Mouse (Mus musculus) midbrain, embryonic 13.5 days (tissue): Measurements from ENCODE around the gene Pygo1. TPM values are rescaled to one million over a fixed set of nuclear protein-coding genes. Genes with fewer than 3 reads are reported as not detected.

Experiments
- ATAC-seq: fragments of 200-750 bp; cut with Nextera tagmentation; 2 replicates; pipeline ENCODE4 v1.8.0; 2017; ENCODE audit warnings: mild to moderate bottlenecking, moderate TSS enrichment, moderate library complexity
- H3K27ac ChIP-seq: fragments of 300-500 bp; sonication (generic); 2 replicates; pipeline ENCODE4 v1.5.1; 2015; ENCODE audit warnings: inconsistent platforms, mild to moderate bottlenecking, moderate library complexity
- H3K27me3 ChIP-seq: fragments of 300-500 bp; sonication (generic); 2 replicates; pipeline ENCODE4 v1.6.1; 2015; ENCODE audit warnings: mild to moderate bottlenecking, inconsistent platforms
- H3K36me3 ChIP-seq: fragments of 300-500 bp; sonication (generic); 2 replicates; pipeline ENCODE4 v1.6.1; 2015; ENCODE audit warnings: mild to moderate bottlenecking, inconsistent platforms
- H3K4me1 ChIP-seq: fragments of 300-500 bp; sonication (generic); replicated peaks from 2 replicates; pipeline ENCODE4 v1.6.1; 2015; ENCODE audit warnings: inconsistent platforms
- H3K4me2 ChIP-seq: fragments of 300-500 bp; sonication (generic); replicated peaks from 2 replicates; pipeline ENCODE4 v1.6.1; 2015; ENCODE audit warnings: moderate library complexity, mild to moderate bottlenecking, inconsistent platforms
- H3K4me3 ChIP-seq: fragments of 300-500 bp; sonication (generic); replicated peaks from 2 replicates; pipeline ENCODE4 v1.5.1; 2015; ENCODE audit warnings: mild to moderate bottlenecking, inconsistent platforms
- H3K9ac ChIP-seq: fragments of 300-500 bp; sonication (generic); replicated peaks from 2 replicates; pipeline ENCODE4 v1.6.1; 2015; ENCODE audit warnings: mild to moderate bottlenecking, inconsistent platforms
- H3K9me3 ChIP-seq: fragments of 300-500 bp; sonication (generic); 2 replicates; pipeline ENCODE4 v1.6.1; 2016; ENCODE audit warnings: mild to moderate bottlenecking, inconsistent platforms
- WGBS: fragments of 180-500 bp; shearing (Covaris S2); methylation state at CpG from one replicate; pipeline ENCODE4 v1.1.7; 2015; 5-methylcytosine and 5-hydroxymethylcytosine counted together
- polyA plus RNA-seq: library from polyadenylated mRNA; unstranded; fragments of >200 nt; fragmentation: Nextera tagmentation; extraction: Ambion mirVana; gene quantifications from 2 replicates; pipeline ENCODE4 v1.2.1, GENCODE M21; 2015

Gene Pygo1
- polyA plus RNA-seq, 1 experiment from 2014 or later: 11.3 TPM

- H3K9me3 ChIP-seq: no peaks in the 10 kb centered on the region
- no peak overlapping the region for H3K4me3 ChIP-seq
- H3K27ac ChIP-seq: no peak overlapping the region
- H3K36me3 ChIP-seq: no peaks in the 10 kb centered on the region
- no peaks in the 10 kb centered on the region for H3K4me1 ChIP-seq
- H3K27me3 ChIP-seq: no peaks in the 10 kb centered on the region
- no peak for ATAC-seq
- WGBS: 90% methylated on average over 5 of the region's 5 CpGs
- no peak overlapping the region for H3K4me2 ChIP-seq
- H3K9ac ChIP-seq: no peak overlapping the region
These were observed 49.3 kb downstream of the Pygo1 start for GRCm38 (mm10) chr9:72974734-72975133.

- Histone ChIP-seq H3K27me3 (no peaks in the 10 kb centered on the region), H3K4me2 (no peak overlapping the region), H3K9me3 (no peaks in the 10 kb centered on the region), H3K4me3 (no peak overlapping the region), H3K4me1 (no peaks in the 10 kb centered on the region), H3K27ac (no peak overlapping the region), H3K9ac (no peak overlapping the region), H3K36me3 (no peaks in the 10 kb centered on the region)
- ATAC-seq: no peak
- 96% methylated on average over 1 of the region's 1 CpGs for WGBS
These were observed 49.8 kb downstream of the Pygo1 start for GRCm38 (mm10) chr9:72975242-72975641.

GRCm38 (mm10) chr9:72983066-72983465, 57.6 kb downstream of the Pygo1 start:
- H3K36me3 ChIP-seq: no peaks in the 10 kb centered on the region
- no peaks in the 10 kb centered on the region for H3K27me3 ChIP-seq
- 58% methylated on average over 2 of the region's 2 CpGs for WGBS
- no peak for ATAC-seq
- peaks cover 26% of the 10 kb centered on the region for H3K4me1 ChIP-seq
- H3K9me3 ChIP-seq: no peaks in the 10 kb centered on the region
- no peak overlapping the region for H3K27ac ChIP-seq
- H3K9ac ChIP-seq: no peak overlapping the region
- H3K4me2 ChIP-seq: no peak overlapping the region
- H3K4me3 ChIP-seq: no peak overlapping the region

- WGBS: under 1% methylated on average over 88 of the region's 88 CpGs
- peak within 1 kb of the TSS; percentile 90 for H3K9ac ChIP-seq
- no peaks in the 10 kb centered on the region for H3K27me3 ChIP-seq
- peak within 1 kb of the TSS; percentile 90 for H3K4me3 ChIP-seq
- peak; percentile 100 for ATAC-seq
- H3K4me1 ChIP-seq: peaks cover 26% of the 10 kb centered on the region
- H3K27ac ChIP-seq: peak within 1 kb of the TSS; percentile 91
- peak within 1 kb of the TSS; percentile 91 for H3K4me2 ChIP-seq
- H3K36me3 ChIP-seq: no peaks in the 10 kb centered on the region
- no peaks in the 10 kb centered on the region for H3K9me3 ChIP-seq
These were observed 60.1 kb downstream of the Pygo1 start, which contains the start of the genes Ccpg1os and Ccpg1 for GRCm38 (mm10) chr9:72985250-72986220. TSS of gene Ccpg1os (minus strand) at chr9:72985382. TSS of gene Ccpg1 (plus strand) at chr9:72985429.

GRCm38 (mm10) chr9:72987703-72988102, 62.3 kb downstream of the Pygo1 start:
- Histone ChIP-seq H3K4me2 (no peak overlapping the region), H3K9me3 (no peaks in the 10 kb centered on the region), H3K27ac (no peak overlapping the region), H3K4me1 (peaks cover 26% of the 10 kb centered on the region), H3K4me3 (no peak overlapping the region), H3K9ac (no peak overlapping the region), H3K36me3 (no peaks in the 10 kb centered on the region), H3K27me3 (no peaks in the 10 kb centered on the region)
- 51% methylated on average over 3 of the region's 3 CpGs for WGBS
- no peak for ATAC-seq

- Histone ChIP-seq H3K4me3 (no peak overlapping the region), H3K36me3 (no peaks in the 10 kb centered on the region), H3K27me3 (no peaks in the 10 kb centered on the region), H3K4me2 (no peak overlapping the region), H3K9ac (no peak overlapping the region), H3K4me1 (peaks cover 26% of the 10 kb centered on the region), H3K9me3 (no peaks in the 10 kb centered on the region), H3K27ac (no peak overlapping the region)
- WGBS: 89% methylated on average over 5 of the region's 5 CpGs
- ATAC-seq: no peak
These were observed 63.3 kb downstream of the Pygo1 start for GRCm38 (mm10) chr9:72988706-72989105.

GRCm38 (mm10) chr9:72991420-72991819, 66.0 kb downstream of the Pygo1 start:
- Histone ChIP-seq H3K36me3 (no peaks in the 10 kb centered on the region), H3K9me3 (no peaks in the 10 kb centered on the region), H3K9ac (no peak overlapping the region), H3K4me3 (no peak overlapping the region), H3K27me3 (no peaks in the 10 kb centered on the region), H3K27ac (no peak overlapping the region), H3K4me2 (no peak overlapping the region), H3K4me1 (peaks cover 10% of the 10 kb centered on the region)
- WGBS: 95% methylated on average over 2 of the region's 2 CpGs
- no peak for ATAC-seq

GRCm38 (mm10) chr9:72992576-72992975, 67.1 kb downstream of the Pygo1 start:
- H3K36me3 ChIP-seq: no peaks in the 10 kb centered on the region
- WGBS: 94% methylated on average over 5 of the region's 5 CpGs
- H3K4me1 ChIP-seq: no peaks in the 10 kb centered on the region
- H3K9ac ChIP-seq: no peak overlapping the region
- H3K27ac ChIP-seq: no peak overlapping the region
- ATAC-seq: no peak
- no peaks in the 10 kb centered on the region for H3K27me3 ChIP-seq
- H3K4me3 ChIP-seq: no peak overlapping the region
- H3K4me2 ChIP-seq: no peak overlapping the region
- no peaks in the 10 kb centered on the region for H3K9me3 ChIP-seq

- ATAC-seq: no peak
- H3K9me3 ChIP-seq: no peaks in the 10 kb centered on the region
- H3K9ac ChIP-seq: no peak overlapping the region
- H3K27me3 ChIP-seq: no peaks in the 10 kb centered on the region
- H3K4me3 ChIP-seq: no peak overlapping the region
- H3K36me3 ChIP-seq: peaks cover 9% of the 10 kb centered on the region
- H3K4me1 ChIP-seq: no peaks in the 10 kb centered on the region
- H3K4me2 ChIP-seq: no peak overlapping the region
- H3K27ac ChIP-seq: no peak overlapping the region
These were observed 70.7 kb downstream of the Pygo1 start for GRCm38 (mm10) chr9:72996167-72996566.

- H3K36me3 ChIP-seq: peaks cover 15% of the 10 kb centered on the region
- no peaks in the 10 kb centered on the region for H3K9me3 ChIP-seq
- H3K4me3 ChIP-seq: no peak overlapping the region
- 62% methylated on average over 7 of the region's 7 CpGs for WGBS
- no peaks in the 10 kb centered on the region for H3K27me3 ChIP-seq
- no peak overlapping the region for H3K9ac ChIP-seq
- H3K4me2 ChIP-seq: no peak overlapping the region
- H3K4me1 ChIP-seq: no peaks in the 10 kb centered on the region
- no peak for ATAC-seq
- no peak overlapping the region for H3K27ac ChIP-seq
These were observed 71.4 kb downstream of the Pygo1 start for GRCm38 (mm10) chr9:72996806-72997205.

GRCm38 (mm10) chr9:73000487-73000886, 75.0 kb downstream of the Pygo1 start:
- H3K36me3 ChIP-seq: peaks cover 40% of the 10 kb centered on the region

GRCm38 (mm10) chr9:73001314-73002011, 76.0 kb downstream of the Pygo1 start:
- Histone ChIP-seq H3K27ac (no peak overlapping the region), H3K36me3 (peaks cover 49% of the 10 kb centered on the region), H3K9me3 (no peaks in the 10 kb centered on the region), H3K4me3 (no peak overlapping the region), H3K9ac (no peak overlapping the region), H3K4me1 (no peaks in the 10 kb centered on the region), H3K27me3 (no peaks in the 10 kb centered on the region), H3K4me2 (no peak overlapping the region)
- ATAC-seq: no peak
- WGBS: 88% methylated on average over 13 of the region's 13 CpGs

More at GRCm38 (mm10) chr9:73000487-73000886, 75.0 kb downstream of the Pygo1 start:
- Histone ChIP-seq H3K4me2 (no peak overlapping the region), H3K27ac (no peak overlapping the region), H3K9me3 (no peaks in the 10 kb centered on the region), H3K4me1 (no peaks in the 10 kb centered on the region), H3K4me3 (no peak overlapping the region), H3K27me3 (no peaks in the 10 kb centered on the region), H3K9ac (no peak overlapping the region)
- no peak for ATAC-seq
- WGBS: 70% methylated on average over 2 of the region's 2 CpGs
